Mouse (Mus musculus): ENCODE data around the gene Dgcr8. TPM values are rescaled to one million over a fixed set of nuclear protein-coding genes. Genes with fewer than 3 reads are reported as not detected.
A peak's percentile ranks its signal among the peaks of the same experiment; 100 is the strongest.

Gene Dgcr8
- polyA plus RNA-seq, 1 experiment, result 22.3 TPM

GRCm38 (mm10) chr16:18252736-18253135, 36.3 kb downstream of the Dgcr8 start:
- Histone ChIP-seq H3K4me1 (ENCODE audit: control insufficient read depth, insufficient read depth, low read length) (peaks cover 4% of the 10 kb centered on the region), H3K4me3 (replicated peaks; ENCODE audit: extremely low read depth, low read depth, low read length) (no peak overlapping the region)
- TF ChIP-seq POLR2A (IDR thresholded peaks at IDR 0.05; ENCODE audit: borderline replicate concordance, extremely low read depth, low read depth, low read length) (no peak), CTCF (IDR thresholded peaks at IDR 0.05; ENCODE audit: insufficient read depth, low read length) (no peak)
- WGBS, result 78% methylated on average over 6 of the region's 6 CpGs
- no peak for DNase-seq

- H3K4me3 ChIP-seq (replicated peaks; ENCODE audit: extremely low read depth, low read depth, low read length), result no peak overlapping the region
- WGBS, result 61% methylated on average over 10 of the region's 10 CpGs
- DNase-seq, result no peak
- TF ChIP-seq POLR2A (IDR thresholded peaks at IDR 0.05; ENCODE audit: borderline replicate concordance, extremely low read depth, low read depth, low read length), result no peak
- TF ChIP-seq CTCF (IDR thresholded peaks at IDR 0.05; ENCODE audit: insufficient read depth, low read length), result no peak
- H3K4me1 ChIP-seq (ENCODE audit: control insufficient read depth, insufficient read depth, low read length), result peaks cover 4% of the 10 kb centered on the region
These were observed 37.9 kb downstream of the Dgcr8 start for GRCm38 (mm10) chr16:18250828-18251790.

GRCm38 (mm10) chr16:18250231-18250630, 38.8 kb downstream of the Dgcr8 start:
- no peak overlapping the region for H3K4me3 ChIP-seq (replicated peaks; ENCODE audit: extremely low read depth, low read depth, low read length)
- DNase-seq, result no peak
- peaks cover 4% of the 10 kb centered on the region for H3K4me1 ChIP-seq (ENCODE audit: control insufficient read depth, insufficient read depth, low read length)
- 63% methylated on average over 4 of the region's 4 CpGs for WGBS
- TF ChIP-seq POLR2A (IDR thresholded peaks at IDR 0.05; ENCODE audit: borderline replicate concordance, extremely low read depth, low read depth, low read length) (no peak), CTCF (IDR thresholded peaks at IDR 0.05; ENCODE audit: insufficient read depth, low read length) (no peak)

- WGBS, result 1% methylated on average over 27 of the region's 27 CpGs
- H3K4me3 ChIP-seq (replicated peaks; ENCODE audit: extremely low read depth, low read depth, low read length), result peak overlapping the region; percentile 97
- TF ChIP-seq POLR2A (IDR thresholded peaks at IDR 0.05; ENCODE audit: borderline replicate concordance, extremely low read depth, low read depth, low read length) (no peak), CTCF (IDR thresholded peaks at IDR 0.05; ENCODE audit: insufficient read depth, low read length) (no peak)
- peaks cover 4% of the 10 kb centered on the region for H3K4me1 ChIP-seq (ENCODE audit: control insufficient read depth, insufficient read depth, low read length)
- peak; percentile 37 for DNase-seq
These were observed 39.6 kb downstream of the Dgcr8 start for GRCm38 (mm10) chr16:18249364-18249967.

GRCm38 (mm10) chr16:18248433-18249363, 40.3 kb downstream of the Dgcr8 start, which contains the start of the genes Trmt2a and Ranbp1:
Trmt2a (plus strand) TSS chr16:18248679.
Ranbp1 (minus strand) TSS chr16:18248732.
- peak within 1 kb of the TSS; percentile 97 for H3K4me3 ChIP-seq (replicated peaks; ENCODE audit: extremely low read depth, low read depth, low read length)
- DNase-seq, result peak; percentile 98
- peaks cover 4% of the 10 kb centered on the region for H3K4me1 ChIP-seq (ENCODE audit: control insufficient read depth, insufficient read depth, low read length)
- TF ChIP-seq POLR2A (IDR thresholded peaks at IDR 0.05; ENCODE audit: borderline replicate concordance, extremely low read depth, low read depth, low read length) (peak; percentile 96), CTCF (IDR thresholded peaks at IDR 0.05; ENCODE audit: insufficient read depth, low read length) (no peak)
- WGBS, result under 1% methylated on average over 96 of the region's 102 CpGs

GRCm38 (mm10) chr16:18247521-18248399, 41.3 kb downstream of the Dgcr8 start:
- Histone ChIP-seq H3K4me3 (replicated peaks; ENCODE audit: extremely low read depth, low read depth, low read length) (peak overlapping the region; percentile 73), H3K4me1 (ENCODE audit: control insufficient read depth, insufficient read depth, low read length) (peaks cover 4% of the 10 kb centered on the region)
- DNase-seq, result no peak
- TF ChIP-seq CTCF (IDR thresholded peaks at IDR 0.05; ENCODE audit: insufficient read depth, low read length) (no peak), POLR2A (IDR thresholded peaks at IDR 0.05; ENCODE audit: borderline replicate concordance, extremely low read depth, low read depth, low read length) (no peak)
- WGBS, result under 1% methylated on average over 33 of the region's 33 CpGs

GRCm38 (mm10) chr16:18241581-18241980, 47.5 kb downstream of the Dgcr8 start:
- H3K4me3 ChIP-seq (replicated peaks; ENCODE audit: extremely low read depth, low read depth, low read length), result no peak overlapping the region
- DNase-seq, result no peak
- WGBS, result 95% methylated on average over 10 of the region's 10 CpGs
- TF ChIP-seq CTCF (IDR thresholded peaks at IDR 0.05; ENCODE audit: insufficient read depth, low read length) (no peak), POLR2A (IDR thresholded peaks at IDR 0.05; ENCODE audit: borderline replicate concordance, extremely low read depth, low read depth, low read length) (no peak)
- no peaks in the 10 kb centered on the region for H3K4me1 ChIP-seq (ENCODE audit: control insufficient read depth, insufficient read depth, low read length)

Data from lung, adult 2 months (tissue).